ENCODE assay signal across 22 mouse cellular contexts in the genomic region with DNA sequence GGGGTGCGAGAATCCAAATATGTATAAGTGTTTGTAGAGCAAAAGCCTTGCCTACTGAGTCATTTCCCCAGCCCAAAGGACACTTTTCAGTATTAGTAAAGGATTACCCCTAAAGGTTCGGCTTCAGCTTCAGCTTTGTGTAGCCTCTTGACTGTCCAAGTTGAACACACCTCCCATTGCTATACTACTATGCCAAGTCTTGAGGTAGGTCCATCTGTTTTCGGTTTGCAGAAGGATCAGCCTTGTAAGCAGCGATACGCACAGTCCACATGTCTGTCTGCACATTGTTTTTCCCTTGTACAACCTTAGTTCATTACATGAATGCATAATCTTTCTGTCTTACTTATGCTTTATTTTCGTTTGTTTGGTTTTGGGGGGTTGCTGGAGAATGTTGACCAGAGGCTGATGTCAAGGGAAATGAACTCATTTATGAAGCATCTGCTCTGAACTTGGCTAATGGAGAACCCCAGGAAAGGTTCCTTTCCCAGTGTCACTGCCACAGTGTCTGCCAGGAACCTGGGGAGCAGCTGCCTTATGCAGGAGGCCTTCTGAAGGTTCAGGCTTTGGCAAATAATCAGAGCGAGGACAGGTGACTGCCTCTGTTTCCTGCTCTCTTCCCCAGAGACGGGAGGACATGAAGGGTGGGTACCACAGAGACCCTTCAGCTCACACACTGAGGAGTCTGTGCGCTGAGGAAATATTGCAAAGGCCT.
DNase-seq lines count a peak whose midpoint lies in the region; ATAC-seq and TF ChIP-seq lines count a peak whose summit lies in the region.
"Had no signal": no experiment of that assay in that cellular context is flagged by ENCODE, and none has a peak within 500 bp of the region (broad histone marks: within the 10 kb centered on the region; RNA-seq: fewer than 3 reads in every experiment).

No protein-coding gene starts in this region.

- H3K4me3 ChIP-seq in hindbrain, embryonic 13.5 days: no peak overlapping the region
- no peak overlapping the region for H3K4me3 ChIP-seq in hindbrain, embryonic 12.5 days
- H3K4me3 ChIP-seq in cerebellum, adult 2 months (replicated peaks; ENCODE audit: insufficient read depth, low read depth, low read length): no peak overlapping the region
- H3K4me3 ChIP-seq in kidney, embryonic 14.5 days (ENCODE audit: low read length): no peak overlapping the region
- H3K4me3 ChIP-seq: hindbrain, embryonic 15.5 days; intestine, embryonic 15.5 days had no signal

- no peaks in the 10 kb centered on the region for H3K36me3 ChIP-seq in hindbrain, embryonic 13.5 days
- H3K36me3 ChIP-seq in hindbrain, embryonic 12.5 days: no peaks in the 10 kb centered on the region
- H3K36me3 ChIP-seq in kidney, embryonic 14.5 days (ENCODE audit: control insufficient read depth, insufficient read depth, low read length): no peaks in the 10 kb centered on the region
- H3K36me3 ChIP-seq: G1E; hindbrain, embryonic 15.5 days; intestine, embryonic 15.5 days had no signal

- 0 out of 2 replicates have a peak overlapping the region, but pooled peaks have one; percentile 23 for H3K27ac ChIP-seq in hindbrain, embryonic 13.5 days
- H3K27ac ChIP-seq in hindbrain, embryonic 12.5 days: no peak overlapping the region
- H3K27ac ChIP-seq in cerebellum, adult 2 months (ENCODE audit: insufficient read depth, low read length): peak overlapping the region; percentile 10; the same call in 1 of the 2 replicates
- H3K27ac ChIP-seq in kidney, embryonic 14.5 days (ENCODE audit: low read depth, low read length): no peak overlapping the region
- H3K27ac ChIP-seq: hindbrain, embryonic 15.5 days; intestine, embryonic 15.5 days had no signal

- no peak overlapping the region for H3K4me2 ChIP-seq in hindbrain, embryonic 13.5 days
- H3K4me2 ChIP-seq in hindbrain, embryonic 12.5 days (replicated peaks): no peak overlapping the region
- no peak overlapping the region for H3K4me2 ChIP-seq in kidney, embryonic 14.5 days (replicated peaks; ENCODE audit: low read depth, low read length)
- H3K4me2 ChIP-seq: hindbrain, embryonic 15.5 days; intestine, embryonic 15.5 days had no signal

- no peaks in the 10 kb centered on the region for H3K9me3 ChIP-seq in hindbrain, embryonic 13.5 days
- no peaks in the 10 kb centered on the region for H3K9me3 ChIP-seq in hindbrain, embryonic 12.5 days (replicated peaks)
- no peaks in the 10 kb centered on the region for H3K9me3 ChIP-seq in kidney, embryonic 14.5 days (ENCODE audit: control insufficient read depth, low read length)
- H3K9me3 ChIP-seq: hindbrain, embryonic 15.5 days; intestine, embryonic 15.5 days had no signal

- DNase-seq in cerebellum, adult 11 months: peak; percentile 66
- peak; percentile 66 to 81 for DNase-seq in cerebellum, adult 2 months
- DNase-seq in cerebellum, postnatal 25 days: peak; percentile 70 to 81
- no peak for DNase-seq in spleen, postnatal 36 days (ENCODE audit: low spot score in 2 of 2)
- DNase-seq in spleen, postnatal 10 days (ENCODE audit: low spot score in 2 of 2): no peak
- DNase-seq: B cell, adult 2 months; forebrain, postnatal 0 days; gastrocnemius, postnatal 14 days; heart, adult 18-20 months; kidney, adult 9 months; kidney, postnatal 25 days; layer of hippocampus, adult 9-11 months; lung, postnatal 4 days had no signal

- no peak for TF ChIP-seq CTCF in cerebellum, adult 2 months (IDR thresholded peaks at IDR 0.05; ENCODE audit: borderline replicate concordance, insufficient read depth, low read depth, low read length)

- no peaks in the 10 kb centered on the region for H3K27me3 ChIP-seq in hindbrain, embryonic 13.5 days
- no peaks in the 10 kb centered on the region for H3K27me3 ChIP-seq in hindbrain, embryonic 12.5 days
- H3K27me3 ChIP-seq in cerebellum, adult 2 months (ENCODE audit: control insufficient read depth, insufficient read depth, low read length): no peaks in the 10 kb centered on the region
- H3K27me3 ChIP-seq in kidney, embryonic 14.5 days (ENCODE audit: control insufficient read depth, insufficient read depth, low read length): no peaks in the 10 kb centered on the region
- H3K27me3 ChIP-seq: CH12.LX; hindbrain, embryonic 15.5 days; intestine, embryonic 15.5 days; Patski had no signal

- TF ChIP-seq POLR2A in cerebellum, adult 2 months (IDR thresholded peaks at IDR 0.05; ENCODE audit: borderline replicate concordance, insufficient read depth, low read length): no peak

- no peak for ATAC-seq in hindbrain, embryonic 13.5 days (ENCODE audit: low FRiP score)
- ATAC-seq in hindbrain, embryonic 12.5 days (ENCODE audit: low FRiP score): no peak
- ATAC-seq in kidney, embryonic 14.5 days (ENCODE audit: low FRiP score, low TSS enrichment): no peak
- ATAC-seq: forebrain, postnatal 0 days; intestine, embryonic 15.5 days; midbrain, embryonic 16.5 days; Patski had no signal

- peaks cover 16% of the 10 kb centered on the region for H3K4me1 ChIP-seq in hindbrain, embryonic 13.5 days (replicated peaks)
- peaks cover 8% of the 10 kb centered on the region for H3K4me1 ChIP-seq in hindbrain, embryonic 12.5 days
- peaks cover 14% of the 10 kb centered on the region for H3K4me1 ChIP-seq in cerebellum, adult 2 months (ENCODE audit: control insufficient read depth, insufficient read depth, low read length)
- no peaks in the 10 kb centered on the region for H3K4me1 ChIP-seq in kidney, embryonic 14.5 days (ENCODE audit: control insufficient read depth, insufficient read depth, low read length)
- H3K4me1 ChIP-seq: hindbrain, embryonic 15.5 days; intestine, embryonic 15.5 days had no signal

- H3K9ac ChIP-seq in hindbrain, embryonic 13.5 days: no peak overlapping the region
- H3K9ac ChIP-seq in hindbrain, embryonic 12.5 days: no peak overlapping the region
- no peak overlapping the region for H3K9ac ChIP-seq in kidney, embryonic 14.5 days (ENCODE audit: low read depth, low read length)
- H3K9ac ChIP-seq: forebrain, postnatal 0 days; hindbrain, embryonic 15.5 days; intestine, embryonic 15.5 days had no signal

- WGBS in hindbrain, embryonic 13.5 days: 84% methylated on average over 9 of the region's 9 CpGs
- WGBS in hindbrain, embryonic 12.5 days: 85% methylated on average over 9 of the region's 9 CpGs
- 28% methylated on average over 9 of the region's 9 CpGs for WGBS in cerebellum, adult 2 months
- WGBS in kidney, embryonic 14.5 days: 90% methylated on average over 9 of the region's 9 CpGs

Comparison
In these comparisons a context has a peak if more than half of its experiments do, and no peak if none do; other contexts are left out.
1. H3K27ac ChIP-seq: peak in hindbrain, embryonic 13.5 days (single experiment) and cerebellum, adult 2 months (single experiment); none in hindbrain, embryonic 12.5 days (single experiment) and kidney, embryonic 14.5 days (single experiment).
2. DNase-seq: peak in cerebellum, adult 11 months (single experiment), cerebellum, adult 2 months (2 of 2) and cerebellum, postnatal 25 days (2 of 2); none in spleen, postnatal 36 days (0 of 2) and spleen, postnatal 10 days (0 of 2).